Mouse (Mus musculus) hindbrain, embryonic 14.5 days (tissue): ENCODE measurements at regions not wholly inside any gene's neighbourhood (a gene's known extent, or its start where the extent isn't known, plus 50 kb on each side); places are given as distances from the start of the nearest gene placed in this dataset.

ENCODE experiments used
- ATAC-seq: fragments of 200-750 bp; cut with Nextera tagmentation; 2 replicates; pipeline ENCODE4 v1.8.0; 2017; ENCODE audit warnings: moderate number of reproducible peaks, mild to moderate bottlenecking, moderate TSS enrichment, moderate library complexity; ENCODE audit not compliant: low FRiP score
- DNase-seq: peaks from one replicate; pipeline ENCODE4 v3.0.0-alpha.2; 2015; ENCODE audit warnings: low spot score
- H3K27ac ChIP-seq: fragments of 300-500 bp; sonication (generic); 2 replicates; pipeline ENCODE4 v1.5.1; 2014; ENCODE audit warnings: mild to moderate bottlenecking, moderate library complexity
- H3K27me3 ChIP-seq: fragments of 300-500 bp; sonication (generic); 2 replicates; pipeline ENCODE4 v1.6.1; 2014; ENCODE audit warnings: mild to moderate bottlenecking, low read length, mixed read lengths; ENCODE audit not compliant: control insufficient read depth, insufficient read depth
- H3K36me3 ChIP-seq: fragments of 300-500 bp; sonication (generic); replicated peaks from 2 replicates; pipeline ENCODE4 v1.6.1; 2014; ENCODE audit not compliant: control insufficient read depth, insufficient read depth
- H3K4me1 ChIP-seq: fragments of 300-500 bp; sonication (generic); replicated peaks from 2 replicates; pipeline ENCODE4 v1.6.1; 2014; ENCODE audit warnings: antibody characterized with exemption, low read length, mixed read lengths; ENCODE audit not compliant: control insufficient read depth, insufficient read depth
- H3K4me2 ChIP-seq: fragments of 300-500 bp; sonication (generic); replicated peaks from 2 replicates; pipeline ENCODE4 v1.6.1; 2014; ENCODE audit warnings: mild to moderate bottlenecking, moderate library complexity
- H3K4me3 ChIP-seq: fragments of 300-500 bp; sonication (generic); replicated peaks from 2 replicates; pipeline ENCODE4 v1.5.1; 2014; ENCODE audit warnings: mild to moderate bottlenecking, low read length
- H3K9ac ChIP-seq: fragments of 300-500 bp; sonication (generic); 2 replicates; pipeline ENCODE4 v1.6.1; 2014
- H3K9me3 ChIP-seq: fragments of 300-500 bp; sonication (generic); 2 replicates; pipeline ENCODE4 v1.6.1; 2016; ENCODE audit warnings: low read length; ENCODE audit not compliant: control insufficient read depth
- WGBS: fragments of 180-500 bp; shearing (Covaris S2); extraction: QIAGEN DNeasy Blood & Tissue Kit; methylation state at CpG from one replicate; pipeline ENCODE4 v1.1.7; 2014; 5-methylcytosine and 5-hydroxymethylcytosine counted together

GRCm38 (mm10) chr5:43152881-43153280 is 80.1 kb upstream of the Cpeb2 start:
- WGBS: 56% methylated on average over 1 of the region's 1 CpGs
- H3K9me3 ChIP-seq: no peaks in the 10 kb centered on the region
- H3K27me3 ChIP-seq: no peaks in the 10 kb centered on the region
- ATAC-seq (no peak; the same call in 1 of the 2 replicates), DNase-seq (no peak)
- H3K27ac ChIP-seq: no peak overlapping the region
- H3K36me3 ChIP-seq: no peaks in the 10 kb centered on the region
- no peak overlapping the region for H3K9ac ChIP-seq
- H3K4me3 ChIP-seq: no peak overlapping the region
- H3K4me2 ChIP-seq: no peak overlapping the region
- H3K4me1 ChIP-seq: 0 out of 2 replicates have a peak, but pooled peaks cover 4% of the 10 kb centered on the region

GRCm38 (mm10) chr5:43156771-43157170 is 76.2 kb upstream of the Cpeb2 start:
- H3K27me3 ChIP-seq: no peaks in the 10 kb centered on the region
- H3K9me3 ChIP-seq: no peaks in the 10 kb centered on the region
- no peak overlapping the region for H3K9ac ChIP-seq
- DNase-seq (no peak), ATAC-seq (no peak)
- H3K27ac ChIP-seq: no peak overlapping the region
- no peaks in the 10 kb centered on the region for H3K4me1 ChIP-seq
- H3K4me3 ChIP-seq: no peak overlapping the region
- H3K36me3 ChIP-seq: no peaks in the 10 kb centered on the region
- 87% methylated on average over 3 of the region's 3 CpGs for WGBS
- H3K4me2 ChIP-seq: no peak overlapping the region

GRCm38 (mm10) chr5:43160140-43160539 is 72.8 kb upstream of the Cpeb2 start:
- no peaks in the 10 kb centered on the region for H3K36me3 ChIP-seq
- no peak overlapping the region for H3K27ac ChIP-seq
- no peak overlapping the region for H3K4me2 ChIP-seq
- no peak overlapping the region for H3K4me3 ChIP-seq
- H3K9me3 ChIP-seq: no peaks in the 10 kb centered on the region
- ATAC-seq: no peak
- 89% methylated on average over 6 of the region's 6 CpGs for WGBS
- no peaks in the 10 kb centered on the region for H3K27me3 ChIP-seq
- no peak for DNase-seq
- no peak overlapping the region for H3K9ac ChIP-seq
- H3K4me1 ChIP-seq: no peaks in the 10 kb centered on the region

GRCm38 (mm10) chr5:43181475-43181874 is 51.5 kb upstream of the Cpeb2 start:
- H3K4me3 ChIP-seq: no peak overlapping the region
- DNase-seq (no peak), ATAC-seq (no peak)
- H3K36me3 ChIP-seq: no peaks in the 10 kb centered on the region
- WGBS: 90% methylated on average over 8 of the region's 8 CpGs
- no peaks in the 10 kb centered on the region for H3K27me3 ChIP-seq
- no peak overlapping the region for H3K9ac ChIP-seq
- no peak overlapping the region for H3K27ac ChIP-seq
- no peak overlapping the region for H3K4me2 ChIP-seq
- no peaks in the 10 kb centered on the region for H3K4me1 ChIP-seq
- no peaks in the 10 kb centered on the region for H3K9me3 ChIP-seq
